Mouse (Mus musculus) gastrocnemius, adult 2 months (tissue): ENCODE data around the gene Gm20388. TPM values are rescaled to one million over a fixed set of nuclear protein-coding genes. Genes with fewer than 3 reads are reported as not detected.
A peak's percentile ranks its signal among the peaks of the same experiment; 100 is the strongest.

Experiments used
- DNase-seq: peaks from one replicate; pipeline ENCODE4 v3.0.0; 2022
- H3K27ac ChIP-seq: fragments of 200-600 bp; 2 replicates; pipeline ENCODE4 v1.8.1; 2022; ENCODE audit warnings: mild to moderate bottlenecking
- H3K4me3 ChIP-seq: fragments of 200-600 bp; 2 replicates; pipeline ENCODE4 v1.8.1; 2022; ENCODE audit warnings: mild to moderate bottlenecking, moderate library complexity
- CTCF ChIP-seq: fragments of 200-600 bp; IDR thresholded peaks from 2 replicates; pipeline ENCODE4 v1.8.1; 2022; ENCODE audit warnings: antibody characterized with exemption, mild to moderate bottlenecking, moderate library complexity
- intact Hi-C: fragments of 180-260 bp; cut with DNase I; formaldehyde crosslinking; loops from one replicate; pipeline ENCODE4 v1.15.1; 2025
- total RNA-seq, 2 experiments: library from RNA; stranded (reverse); gene quantifications; 2 replicates each; pipeline ENCODE4 v1.2.3; 2021

Gene Gm20388
- total RNA-seq, 2 experiments from 2014 or later: 6.1 to 15.0 TPM

GRCm38 (mm10) chr8:122473911-122474421 lies 2563.3 kb downstream of the Gm20388 start:
- H3K27ac ChIP-seq: no peak overlapping the region
- intact Hi-C loops: no loop called here
- no peak for TF ChIP-seq CTCF
- peak overlapping the region; percentile 100; the same call in 1 of the 2 replicates for H3K4me3 ChIP-seq
- DNase-seq: no peak

DNA sequence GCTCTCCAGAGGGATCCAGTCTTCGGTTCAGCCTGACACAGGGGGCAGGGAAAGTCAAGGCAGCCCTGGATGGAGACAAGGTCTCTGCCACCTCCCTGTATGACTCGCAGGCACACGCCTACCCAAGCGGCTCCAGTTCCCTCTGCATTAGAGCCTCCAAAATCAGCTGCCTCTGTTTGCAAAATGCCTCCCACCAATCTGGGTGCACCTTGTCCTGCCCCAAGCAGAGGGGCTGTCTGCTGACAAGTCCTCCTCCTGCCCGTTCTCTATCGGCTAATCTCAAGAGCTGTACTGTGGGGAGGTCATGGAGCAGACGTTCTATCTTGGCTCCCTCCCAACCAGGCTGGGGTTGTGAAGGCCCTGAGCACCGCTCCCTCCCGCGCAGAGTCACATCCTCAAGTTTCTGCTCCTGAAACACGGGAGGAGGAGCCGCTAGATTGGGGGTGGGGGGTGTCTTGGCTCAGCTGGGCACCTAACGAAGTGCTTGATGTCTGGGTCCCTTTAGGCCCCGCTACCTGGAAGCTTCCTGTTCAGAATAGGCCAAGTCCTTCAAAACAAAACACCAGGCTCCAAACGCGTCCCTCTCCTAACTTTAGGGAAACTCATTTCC lies 2564.4 kb downstream of the Gm20388 start:
- no peak for TF ChIP-seq CTCF
- peak overlapping the region; percentile 100 for H3K4me3 ChIP-seq
- peak overlapping the region; percentile 95 for H3K27ac ChIP-seq
- peak; percentile 54 for DNase-seq
- intact Hi-C loops: loop anchor here (5.0 kb wide), 1 partner anchor 98 kb away; the partner anchor contains the start of gene Zc3h18

DNA sequence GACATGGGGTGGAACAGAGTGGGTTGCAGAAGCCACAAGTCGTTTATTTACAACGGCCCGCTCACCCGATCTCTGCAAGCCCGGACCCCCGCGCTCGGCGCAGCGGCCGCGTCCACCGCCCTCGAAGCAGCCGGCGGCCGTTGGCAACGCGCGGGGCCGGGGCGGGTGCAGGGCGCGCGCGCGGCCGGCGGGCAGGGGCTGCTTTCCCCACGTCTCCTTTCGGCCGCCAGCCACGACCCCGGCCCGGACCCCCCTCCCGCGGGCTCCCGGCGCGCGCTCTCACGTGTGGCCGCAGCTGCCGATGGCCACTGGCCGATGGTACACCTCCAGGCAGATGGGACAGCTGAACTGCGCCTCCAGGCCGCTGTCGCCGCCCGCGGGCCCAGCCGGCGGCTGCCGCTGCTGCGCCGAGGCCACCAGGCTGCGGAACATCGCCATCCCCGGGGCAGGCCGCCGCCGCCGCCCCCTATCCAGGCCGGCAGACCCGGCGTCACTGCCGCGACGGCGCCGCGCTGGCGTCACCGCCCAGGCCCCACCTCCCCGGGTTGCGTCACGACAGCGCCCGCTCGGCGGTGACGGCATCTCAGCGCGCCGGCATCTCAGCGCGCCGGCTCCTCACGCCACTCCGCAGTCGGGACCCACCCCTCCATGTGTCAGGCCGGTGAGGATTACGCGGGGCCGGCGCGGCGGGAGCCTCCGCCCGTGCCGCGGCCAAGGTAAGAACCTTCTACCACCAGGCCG lies 2565.1 kb downstream of the Gm20388 start, which contains the start of the genes Rnf166 and Ctu2:
Rnf166 (minus strand) TSS at position 485 of the 741 bp plus-strand sequence.
Ctu2 (plus strand) TSS at position 564 of the 741 bp plus-strand sequence.
- intact Hi-C loops: loop anchor here (5.0 kb wide), 1 partner anchor 98 kb away; the partner anchor contains the start of gene Zc3h18
- Histone ChIP-seq H3K4me3 (peak within 1 kb of the TSS; percentile 100), H3K27ac (peak within 1 kb of the TSS; percentile 95)
- peak; percentile 12; the same call in 1 of the 2 replicates for TF ChIP-seq CTCF
- peak; percentile 96 for DNase-seq

DNA sequence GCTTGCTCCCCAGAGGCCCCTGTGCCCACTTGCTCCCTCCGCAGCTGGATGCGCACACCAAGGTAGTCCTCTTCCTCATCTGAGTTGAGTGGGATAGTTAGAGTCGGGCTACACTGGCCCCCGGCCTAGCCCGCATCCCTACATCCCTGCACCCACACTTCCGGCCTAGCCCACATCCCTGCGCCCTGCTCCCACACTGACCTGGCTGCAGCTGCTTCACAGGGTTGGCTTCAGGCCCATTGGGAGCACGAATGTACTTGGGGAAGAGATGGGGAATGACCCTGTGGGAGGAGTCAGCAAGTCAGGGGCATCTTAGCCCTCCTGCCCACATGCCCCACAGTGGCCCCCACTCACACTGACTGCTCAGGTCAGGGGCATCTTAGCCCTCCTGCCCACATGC lies 2571.8 kb downstream of the Gm20388 start:
- intact Hi-C loops: no loop called here
- TF ChIP-seq CTCF: no peak
- DNase-seq: no peak
- Histone ChIP-seq H3K27ac (no peak overlapping the region), H3K4me3 (no peak overlapping the region)

DNA sequence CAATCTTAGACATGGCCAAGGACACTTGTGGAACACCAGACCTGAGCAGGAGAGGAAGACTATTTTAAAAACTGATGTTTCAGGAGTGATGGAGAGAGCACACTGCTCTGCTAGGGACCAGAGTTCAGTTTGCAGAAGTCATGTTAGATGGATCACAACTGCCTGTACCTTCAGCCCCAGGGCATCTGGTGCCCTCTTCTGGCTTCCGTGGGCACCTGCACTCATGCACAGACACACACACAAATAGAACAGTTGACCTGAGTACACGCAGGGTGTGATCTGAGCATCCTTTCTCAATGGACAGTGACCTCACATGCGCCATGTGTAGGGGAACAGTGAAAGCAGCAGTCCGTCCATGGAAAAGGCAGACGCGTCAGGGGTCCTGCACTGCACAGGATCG lies 2573.2 kb downstream of the Gm20388 start:
- intact Hi-C loops: no loop called here
- no peak for DNase-seq
- H3K27ac ChIP-seq: no peak overlapping the region
- H3K4me3 ChIP-seq: no peak overlapping the region
- peak; percentile 27; the same call in 1 of the 2 replicates for TF ChIP-seq CTCF

- no peak for DNase-seq
These were observed 2574.2 kb downstream of the Gm20388 start for GRCm38 (mm10) chr8:122484831-122485230.

GRCm38 (mm10) chr8:122488387-122488786 lies 2577.7 kb downstream of the Gm20388 start:
- Histone ChIP-seq H3K4me3 (no peak overlapping the region), H3K27ac (no peak overlapping the region)
- no peak for DNase-seq
- intact Hi-C loops: no loop called here
- TF ChIP-seq CTCF: no peak

More at GRCm38 (mm10) chr8:122484831-122485230, 2574.2 kb downstream of the Gm20388 start:
- intact Hi-C loops: no loop called here
- Histone ChIP-seq H3K27ac (no peak overlapping the region), H3K4me3 (no peak overlapping the region)
- TF ChIP-seq CTCF: no peak

GRCm38 (mm10) chr8:122497016-122497734 lies 2586.5 kb downstream of the Gm20388 start:
- Histone ChIP-seq H3K4me3 (no peak overlapping the region), H3K27ac (peak overlapping the region; percentile 46)
- intact Hi-C loops: no loop called here
- no peak for TF ChIP-seq CTCF
- DNase-seq: no peak

DNA sequence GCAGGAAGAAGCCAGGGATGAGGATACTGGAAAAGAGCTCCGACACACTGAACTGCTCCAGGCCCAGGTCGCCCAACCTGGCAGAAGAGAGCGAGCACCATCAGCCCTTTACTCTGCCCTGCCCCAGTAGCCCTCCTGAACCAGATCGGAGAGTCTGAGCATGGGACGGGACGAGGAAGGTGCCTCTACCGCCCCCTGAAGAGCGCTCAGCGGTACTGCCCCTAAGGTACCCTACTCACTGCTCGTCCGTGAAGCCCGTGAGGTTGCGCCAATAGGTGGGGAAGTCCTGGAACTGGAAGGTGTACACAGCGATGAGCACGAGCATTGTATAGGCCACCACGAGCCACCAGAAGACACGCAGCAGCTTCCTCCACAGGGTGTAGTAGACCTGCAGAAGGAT lies 2587.3 kb downstream of the Gm20388 start:
- H3K27ac ChIP-seq: peak overlapping the region; percentile 46

GRCm38 (mm10) chr8:122500856-122501255 lies 2590.2 kb downstream of the Gm20388 start:
- intact Hi-C loops: loop anchor here (1.0 to 2.0 kb wide), 2 partner anchors 50 to 330 kb away; partner anchors contain the start of gene Piezo1
- DNase-seq: peak; percentile 86
- no peak overlapping the region for H3K4me3 ChIP-seq
- H3K27ac ChIP-seq: no peak overlapping the region
- peak; percentile 99; the same call in 1 of the 2 replicates for TF ChIP-seq CTCF

More for the DNA sequence above, 2587.3 kb downstream of the Gm20388 start:
- TF ChIP-seq CTCF: peak; percentile 45
- intact Hi-C loops: no loop called here
- no peak overlapping the region for H3K4me3 ChIP-seq
- no peak for DNase-seq

DNA sequence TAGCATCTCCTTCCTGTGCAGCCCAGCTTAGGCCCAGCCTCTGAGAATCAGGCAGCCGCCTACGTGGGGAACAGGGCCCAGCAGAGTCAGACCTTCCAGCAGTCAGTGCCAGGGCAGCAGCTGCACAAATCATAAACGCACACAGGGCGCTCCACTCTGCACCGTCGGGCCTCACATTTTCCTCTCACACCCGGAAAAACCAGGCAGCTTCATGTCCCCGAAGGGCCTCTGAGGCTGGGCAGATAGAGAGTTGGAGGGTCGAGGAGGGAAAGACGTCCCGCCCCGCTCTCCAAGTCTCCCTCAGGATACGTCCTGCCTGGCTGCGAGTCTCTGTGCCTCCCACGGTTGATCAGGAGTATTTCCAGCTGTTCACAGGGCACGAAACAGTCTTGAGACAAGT lies 2600.9 kb downstream of the Gm20388 start:
- DNase-seq: peak; percentile 85
- TF ChIP-seq CTCF: no peak
- intact Hi-C loops: no loop called here
- peak overlapping the region; percentile 21 for H3K4me3 ChIP-seq
- peak overlapping the region; percentile 84 for H3K27ac ChIP-seq

DNA sequence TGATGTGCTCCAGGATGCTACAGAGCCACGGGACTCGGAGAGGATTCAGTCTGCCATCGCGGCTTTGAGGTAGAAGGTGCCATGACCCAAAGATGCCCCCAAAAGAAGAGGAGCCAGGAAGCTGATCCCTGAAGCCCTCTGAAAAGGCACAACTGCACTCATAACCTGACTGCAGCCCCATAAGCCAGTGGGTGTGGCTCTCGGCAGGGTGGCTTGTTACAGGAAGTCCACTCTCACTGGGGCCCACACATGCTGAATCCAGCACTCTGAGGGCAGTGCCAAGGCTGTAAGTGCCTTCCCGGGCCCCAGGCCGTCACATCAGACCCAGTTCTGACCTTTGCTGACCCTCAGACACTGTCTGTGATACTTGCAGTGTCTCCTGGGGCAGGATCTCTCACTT lies 2601.8 kb downstream of the Gm20388 start:
- intact Hi-C loops: no loop called here
- TF ChIP-seq CTCF: no peak
- H3K4me3 ChIP-seq: peak overlapping the region; percentile 21
- H3K27ac ChIP-seq: peak overlapping the region; percentile 84
- DNase-seq: no peak
